Mouse (Mus musculus) liver, adult (tissue): Measurements from ENCODE around the gene Gpr149.

ENCODE experiments used
- GATA4 ChIP-seq: IDR thresholded peaks from 2 replicates; pipeline ENCODE4 v1.6.1; 2014; ENCODE audit warnings: mild to moderate bottlenecking, low read length; ENCODE audit not compliant: insufficient replicate concordance

Gene Gpr149

GRCm38 (mm10) chr3:62492568-62492967 lies 112.4 kb downstream of the Gpr149 start:
- no peak for TF ChIP-seq GATA4

- no peak for TF ChIP-seq GATA4
Observed at GRCm38 (mm10) chr3:62484340-62484739, 120.6 kb downstream of the Gpr149 start.
